In the genomic region with DNA sequence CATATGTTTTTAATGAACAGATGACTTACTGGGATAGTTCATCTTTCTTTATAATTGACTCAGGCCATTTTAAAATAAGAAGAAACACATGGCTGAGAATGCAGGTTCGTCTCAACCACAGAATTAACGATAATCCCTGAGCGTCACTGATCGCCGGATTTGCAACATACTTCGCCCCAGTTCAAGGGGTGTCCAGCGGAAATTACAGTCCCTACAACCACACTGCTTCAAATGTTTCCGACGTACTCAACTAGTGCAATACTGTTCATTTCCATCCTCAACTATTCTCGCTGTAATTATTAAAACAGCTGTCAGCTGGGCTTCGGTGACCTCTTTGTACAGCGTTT, we compare ENCODE assay signal across 8 mouse cellular contexts. TPM values are rescaled to one million over a fixed set of nuclear protein-coding genes. Genes with fewer than 3 reads are reported as not detected.
DNase-seq lines count a peak whose midpoint lies in the region; ATAC-seq and TF ChIP-seq lines count a peak whose summit lies in the region.

No protein-coding gene starts in this region.

- peak overlapping the region; percentile 89; the same call in 1 of the 2 replicates for H3K27ac ChIP-seq in heart, embryonic 10.5 days
- peak overlapping the region; percentile 94 for H3K27ac ChIP-seq in forebrain, embryonic 15.5 days (replicated peaks)
- peak overlapping the region; percentile 97; the same call in 1 of the 2 replicates for H3K27ac ChIP-seq in liver, embryonic 12.5 days
- H3K27ac ChIP-seq in neural tube, embryonic 15.5 days (replicated peaks) = peak overlapping the region; percentile 96

- no peak for DNase-seq in heart, embryonic 10.5 days (ENCODE audit: low spot score)
- DNase-seq in heart, postnatal 25 days (ENCODE audit: low spot score) = no peak
- DNase-seq in G1E (ENCODE audit: low spot score) = no peak
- DNase-seq in layer of hippocampus, adult 9-10 months (ENCODE audit: low spot score) = no peak
- DNase-seq in thymus, postnatal 0 days (ENCODE audit: low spot score) = no peak

- H3K4me2 ChIP-seq in forebrain, embryonic 15.5 days (replicated peaks) = peak overlapping the region; percentile 71
- H3K4me2 ChIP-seq in liver, embryonic 12.5 days = peak overlapping the region; percentile 99
- peak overlapping the region; percentile 84 for H3K4me2 ChIP-seq in neural tube, embryonic 15.5 days

- H3K4me3 ChIP-seq in heart, embryonic 10.5 days = peak overlapping the region; percentile 82
- peak overlapping the region; percentile 98 for H3K4me3 ChIP-seq in G1E (ENCODE audit: low read depth, low read length)
- peak overlapping the region; percentile 81 for H3K4me3 ChIP-seq in forebrain, embryonic 15.5 days
- peak overlapping the region; percentile 94 for H3K4me3 ChIP-seq in liver, embryonic 12.5 days
- peak overlapping the region; percentile 99 for H3K4me3 ChIP-seq in neural tube, embryonic 15.5 days (replicated peaks)

- no peaks in the 10 kb centered on the region for H3K4me1 ChIP-seq in heart, embryonic 10.5 days
- peaks cover 36% of the 10 kb centered on the region for H3K4me1 ChIP-seq in G1E (ENCODE audit: insufficient read depth, low read depth, low read length)
- H3K4me1 ChIP-seq in forebrain, embryonic 15.5 days = peaks cover 27% of the 10 kb centered on the region
- H3K4me1 ChIP-seq in liver, embryonic 12.5 days = peaks cover 33% of the 10 kb centered on the region
- peaks cover 34% of the 10 kb centered on the region for H3K4me1 ChIP-seq in neural tube, embryonic 15.5 days

- no peaks in the 10 kb centered on the region for H3K9me3 ChIP-seq in heart, embryonic 10.5 days
- no peaks in the 10 kb centered on the region for H3K9me3 ChIP-seq in G1E (replicated peaks)
- H3K9me3 ChIP-seq in forebrain, embryonic 15.5 days = no peaks in the 10 kb centered on the region
- no peaks in the 10 kb centered on the region for H3K9me3 ChIP-seq in liver, embryonic 12.5 days (replicated peaks)
- H3K9me3 ChIP-seq in neural tube, embryonic 15.5 days (replicated peaks) = no peaks in the 10 kb centered on the region

- no peak for ATAC-seq in G1E (ENCODE audit: extremely low read depth, insufficient number of reproducible peaks, low FRiP score, poor library complexity, severe bottlenecking)
- no peak for ATAC-seq in forebrain, embryonic 15.5 days (replicated peaks)
- no peak for ATAC-seq in liver, embryonic 12.5 days
- ATAC-seq in neural tube, embryonic 15.5 days (ENCODE audit: low FRiP score) = no peak

- TF ChIP-seq CTCF in G1E (IDR thresholded peaks at IDR 0.05; ENCODE audit: low read depth, low read length) = no peak

- no peaks in the 10 kb centered on the region for H3K27me3 ChIP-seq in heart, embryonic 10.5 days (ENCODE audit: insufficient read depth, poor library complexity, severe bottlenecking)
- H3K27me3 ChIP-seq in G1E (ENCODE audit: insufficient read depth, low read length) = no peaks in the 10 kb centered on the region
- no peaks in the 10 kb centered on the region for H3K27me3 ChIP-seq in forebrain, embryonic 15.5 days
- H3K27me3 ChIP-seq in liver, embryonic 12.5 days (replicated peaks) = no peaks in the 10 kb centered on the region
- no peaks in the 10 kb centered on the region for H3K27me3 ChIP-seq in neural tube, embryonic 15.5 days (replicated peaks)

- 15% methylated on average over 12 of the region's 12 CpGs for WGBS in heart, embryonic 10.5 days
- WGBS in forebrain, embryonic 15.5 days = 2% methylated on average over 12 of the region's 12 CpGs
- WGBS in liver, embryonic 12.5 days (ENCODE audit: insufficient replicate concordance) = 17% methylated on average over 12 of the region's 12 CpGs
- 5% methylated on average over 12 of the region's 12 CpGs for WGBS in neural tube, embryonic 15.5 days

- H3K9ac ChIP-seq in forebrain, embryonic 15.5 days (replicated peaks) = peak overlapping the region; percentile 80
- H3K9ac ChIP-seq in liver, embryonic 12.5 days = peak overlapping the region; percentile 85
- peak overlapping the region; percentile 81 for H3K9ac ChIP-seq in neural tube, embryonic 15.5 days (replicated peaks)

- peaks cover 21% of the 10 kb centered on the region for H3K36me3 ChIP-seq in heart, embryonic 10.5 days
- peaks cover 33% of the 10 kb centered on the region for H3K36me3 ChIP-seq in G1E (replicated peaks)
- H3K36me3 ChIP-seq in forebrain, embryonic 15.5 days = peaks cover 16% of the 10 kb centered on the region
- H3K36me3 ChIP-seq in liver, embryonic 12.5 days = peaks cover 22% of the 10 kb centered on the region
- H3K36me3 ChIP-seq in neural tube, embryonic 15.5 days = peaks cover 10% of the 10 kb centered on the region

- intact Hi-C loops in heart, postnatal 25 days (cut with DNase I) = loop anchor here (2.0 kb wide), 1 partner anchor 25 kb away; a partner anchor contains a TSS

RNA-seq across cellular contexts. Expression of a gene that starts 1.1 kb away (rescaled TPM):
- polyA plus RNA-seq in heart, embryonic 10.5 days (2016; fragmentation: Nextera tagmentation; extraction: Ambion mirVana) = 11.3 and 15.0 TPM in 2 replicates
- total RNA-seq in heart, postnatal 25 days (2021) = 10 to 100 TPM; 15.8 to 22.5 TPM
- 59.2 and 67.7 TPM in 2 replicates for total RNA-seq in G1E (2014; fragmentation: Nextera tagmentation)
- total RNA-seq in G1E (2017) = 61.0 and 74.8 TPM in 2 replicates
- 5.5 and 5.9 TPM in 2 replicates for polyA plus RNA-seq in G1E (2012)
- 125 and 135 TPM in 2 replicates for polyA plus RNA-seq in forebrain, embryonic 15.5 days (2015; fragmentation: Nextera tagmentation; extraction: Ambion mirVana)
- polyA plus RNA-seq in liver, embryonic 12.5 days (2016; fragmentation: Nextera tagmentation; extraction: Ambion mirVana) = 8.6 and 8.8 TPM in 2 replicates
- polyA plus RNA-seq in neural tube, embryonic 15.5 days (2015; fragmentation: Nextera tagmentation; extraction: Ambion mirVana) = 145 and 169 TPM in 2 replicates
- polyA plus RNA-seq in thymus, postnatal 0 days (2015; fragmentation: Nextera tagmentation; extraction: Ambion mirVana) = 31.6 and 32.4 TPM in 2 replicates

RNA-seq across cellular contexts. Expression of a gene that starts 25.6 kb away (rescaled TPM):
- polyA plus RNA-seq in heart, embryonic 10.5 days (2016; fragmentation: Nextera tagmentation; extraction: Ambion mirVana) = 463 and 533 TPM in 2 replicates
- total RNA-seq in heart, postnatal 25 days (2021) = 1,000 to 10,000 TPM; 1,243 to 1,263 TPM
- total RNA-seq in G1E (2014; fragmentation: Nextera tagmentation) (133 TPM in 2 replicates), G1E (2017) (193 and 216 TPM in 2 replicates)
- polyA plus RNA-seq in G1E (2012) = 77.7 and 115 TPM in 2 replicates
- polyA plus RNA-seq in forebrain, embryonic 15.5 days (2015; fragmentation: Nextera tagmentation; extraction: Ambion mirVana) = 322 and 326 TPM in 2 replicates
- polyA plus RNA-seq in liver, embryonic 12.5 days (2016; fragmentation: Nextera tagmentation; extraction: Ambion mirVana) = 234 and 239 TPM in 2 replicates
- polyA plus RNA-seq in neural tube, embryonic 15.5 days (2015; fragmentation: Nextera tagmentation; extraction: Ambion mirVana) = 419 and 432 TPM in 2 replicates
- 346 and 377 TPM in 2 replicates for polyA plus RNA-seq in thymus, postnatal 0 days (2015; fragmentation: Nextera tagmentation; extraction: Ambion mirVana)

RNA-seq across cellular contexts. Expression of a gene that starts 35.5 kb away (rescaled TPM):
- polyA plus RNA-seq in heart, embryonic 10.5 days (2016; fragmentation: Nextera tagmentation; extraction: Ambion mirVana) = 32.6 and 36.6 TPM in 2 replicates
- total RNA-seq in heart, postnatal 25 days (2021) = 10 to 100 TPM; 21.0 to 21.8 TPM
- total RNA-seq in G1E (2014; fragmentation: Nextera tagmentation) = 20.2 and 24.1 TPM in 2 replicates
- total RNA-seq in G1E (2017) = 37.0 and 39.7 TPM in 2 replicates
- polyA plus RNA-seq in G1E (2012) = 41.1 and 44.5 TPM in 2 replicates
- polyA plus RNA-seq in forebrain, embryonic 15.5 days (2015; fragmentation: Nextera tagmentation; extraction: Ambion mirVana) = 43.6 and 48.5 TPM in 2 replicates
- 23.0 and 23.9 TPM in 2 replicates for polyA plus RNA-seq in liver, embryonic 12.5 days (2016; fragmentation: Nextera tagmentation; extraction: Ambion mirVana)
- polyA plus RNA-seq in neural tube, embryonic 15.5 days (2015; fragmentation: Nextera tagmentation; extraction: Ambion mirVana) = 46.8 and 48.4 TPM in 2 replicates
- 46.0 and 52.3 TPM in 2 replicates for polyA plus RNA-seq in thymus, postnatal 0 days (2015; fragmentation: Nextera tagmentation; extraction: Ambion mirVana)

RNA-seq across cellular contexts. Expression of a gene that starts 47.5 kb away (rescaled TPM):
- polyA plus RNA-seq in heart, embryonic 10.5 days (2016; fragmentation: Nextera tagmentation; extraction: Ambion mirVana) = 22.0 and 24.1 TPM in 2 replicates
- 1 to 10 TPM; 1.4 TPM for total RNA-seq in heart, postnatal 25 days (2021)
- total RNA-seq in G1E (2014; fragmentation: Nextera tagmentation) = 20.2 and 22.9 TPM in 2 replicates
- 18.9 and 28.1 TPM in 2 replicates for total RNA-seq in G1E (2017)
- 8.9 and 10.1 TPM in 2 replicates for polyA plus RNA-seq in G1E (2012)
- 9.2 and 11.7 TPM in 2 replicates for polyA plus RNA-seq in forebrain, embryonic 15.5 days (2015; fragmentation: Nextera tagmentation; extraction: Ambion mirVana)
- 15.5 and 16.1 TPM in 2 replicates for polyA plus RNA-seq in liver, embryonic 12.5 days (2016; fragmentation: Nextera tagmentation; extraction: Ambion mirVana)
- 6.1 and 7.5 TPM in 2 replicates for polyA plus RNA-seq in neural tube, embryonic 15.5 days (2015; fragmentation: Nextera tagmentation; extraction: Ambion mirVana)
- 12.7 and 13.4 TPM in 2 replicates for polyA plus RNA-seq in thymus, postnatal 0 days (2015; fragmentation: Nextera tagmentation; extraction: Ambion mirVana)
